ENCODE assay signal across 8 mouse cellular contexts in genomic region chr8:50916733-50917113, GRCm38 (mm10).
DNase-seq lines count a peak whose midpoint lies in the region; ATAC-seq and TF ChIP-seq lines count a peak whose summit lies in the region.

No protein-coding gene starts in this region.

- no peaks in the 10 kb centered on the region for H3K36me3 ChIP-seq in lung, embryonic 16.5 days (ENCODE audit: control insufficient read depth, insufficient read depth, low read length)
- no peaks in the 10 kb centered on the region for H3K36me3 ChIP-seq in limb, embryonic 13.5 days

- WGBS in cerebellum, adult 2 months, result 3% methylated on average over 8 of the region's 8 CpGs
- WGBS in lung, embryonic 16.5 days, result 4% methylated on average over 8 of the region's 8 CpGs
- 3% methylated on average over 8 of the region's 8 CpGs for WGBS in limb, embryonic 13.5 days

- no peak for DNase-seq in cerebellum, adult 2 months
- DNase-seq in cerebellum, adult 11-12 months, result no peak
- no peak for DNase-seq in lung, postnatal 4 days
- no peak for DNase-seq in adrenal gland, postnatal 25 days
- no peak for DNase-seq in layer of hippocampus, postnatal 25 days (ENCODE audit: extremely low spot score in 1 of 2, low spot score in 1 of 2)

- H3K27me3 ChIP-seq in cerebellum, adult 2 months (ENCODE audit: control insufficient read depth, insufficient read depth, low read length), result no peaks in the 10 kb centered on the region
- H3K27me3 ChIP-seq in lung, embryonic 16.5 days (ENCODE audit: control insufficient read depth, insufficient read depth, low read depth, low read length), result peaks cover 25% of the 10 kb centered on the region
- H3K27me3 ChIP-seq in limb, embryonic 13.5 days, result peaks cover 30% of the 10 kb centered on the region

- H3K4me2 ChIP-seq in lung, embryonic 16.5 days (ENCODE audit: low read depth, low read length), result peak overlapping the region; percentile 94
- peak overlapping the region; percentile 99 for H3K4me2 ChIP-seq in limb, embryonic 13.5 days (replicated peaks)

- no peak overlapping the region for H3K27ac ChIP-seq in cerebellum, adult 2 months (ENCODE audit: insufficient read depth, low read length)
- H3K27ac ChIP-seq in lung, embryonic 16.5 days (ENCODE audit: low read length), result no peak overlapping the region
- no peak overlapping the region for H3K27ac ChIP-seq in limb, embryonic 13.5 days

- H3K9me3 ChIP-seq in lung, embryonic 16.5 days (ENCODE audit: control insufficient read depth, low read length), result no peaks in the 10 kb centered on the region
- no peaks in the 10 kb centered on the region for H3K9me3 ChIP-seq in limb, embryonic 13.5 days

- ATAC-seq in lung, embryonic 16.5 days (ENCODE audit: low read depth), result no peak
- no peak; the same call in 1 of the 2 replicates for ATAC-seq in limb, embryonic 13.5 days (ENCODE audit: low FRiP score, low read depth)
- no peak for ATAC-seq in activated CD4-positive, CD25-positive, alpha-beta regulatory T cell, adult 4 months

- H3K9ac ChIP-seq in lung, embryonic 16.5 days (ENCODE audit: low read length), result no peak overlapping the region
- peak overlapping the region; percentile 70 for H3K9ac ChIP-seq in limb, embryonic 13.5 days

- no peaks in the 10 kb centered on the region for H3K4me1 ChIP-seq in cerebellum, adult 2 months (ENCODE audit: control insufficient read depth, insufficient read depth, low read length)
- peaks cover 6% of the 10 kb centered on the region; the same call in 1 of the 2 replicates for H3K4me1 ChIP-seq in lung, embryonic 16.5 days (replicated peaks; ENCODE audit: control insufficient read depth, insufficient read depth, low read length)
- H3K4me1 ChIP-seq in limb, embryonic 13.5 days, result peaks cover 11% of the 10 kb centered on the region

- TF ChIP-seq CTCF in cerebellum, adult 2 months (IDR thresholded peaks at IDR 0.05; ENCODE audit: borderline replicate concordance, insufficient read depth, low read depth, low read length), result no peak

- peak overlapping the region; percentile 62 for H3K4me3 ChIP-seq in cerebellum, adult 2 months (replicated peaks; ENCODE audit: insufficient read depth, low read depth, low read length)
- H3K4me3 ChIP-seq in lung, embryonic 16.5 days (ENCODE audit: low read length), result peak overlapping the region; percentile 53
- peak overlapping the region; percentile 64 for H3K4me3 ChIP-seq in limb, embryonic 13.5 days

- no peak for TF ChIP-seq POLR2A in cerebellum, adult 2 months (IDR thresholded peaks at IDR 0.05; ENCODE audit: borderline replicate concordance, insufficient read depth, low read length)
